Mouse (Mus musculus): Measurements from ENCODE around the gene Atp8a1.

GRCm38 (mm10) chr5:67629440-67629839 lies 217.8 kb downstream of the Atp8a1 start:
- TF ChIP-seq GATA1 (IDR thresholded peaks at IDR 0.05; ENCODE audit: low read length) (no peak), TAL1 (IDR thresholded peaks at IDR 0.05; ENCODE audit: low read length) (no peak)

Measured in erythroblast, embryonic 14.5 days (primary cell).